9 mouse cellular contexts compared by ENCODE assay signal in the genomic region with DNA sequence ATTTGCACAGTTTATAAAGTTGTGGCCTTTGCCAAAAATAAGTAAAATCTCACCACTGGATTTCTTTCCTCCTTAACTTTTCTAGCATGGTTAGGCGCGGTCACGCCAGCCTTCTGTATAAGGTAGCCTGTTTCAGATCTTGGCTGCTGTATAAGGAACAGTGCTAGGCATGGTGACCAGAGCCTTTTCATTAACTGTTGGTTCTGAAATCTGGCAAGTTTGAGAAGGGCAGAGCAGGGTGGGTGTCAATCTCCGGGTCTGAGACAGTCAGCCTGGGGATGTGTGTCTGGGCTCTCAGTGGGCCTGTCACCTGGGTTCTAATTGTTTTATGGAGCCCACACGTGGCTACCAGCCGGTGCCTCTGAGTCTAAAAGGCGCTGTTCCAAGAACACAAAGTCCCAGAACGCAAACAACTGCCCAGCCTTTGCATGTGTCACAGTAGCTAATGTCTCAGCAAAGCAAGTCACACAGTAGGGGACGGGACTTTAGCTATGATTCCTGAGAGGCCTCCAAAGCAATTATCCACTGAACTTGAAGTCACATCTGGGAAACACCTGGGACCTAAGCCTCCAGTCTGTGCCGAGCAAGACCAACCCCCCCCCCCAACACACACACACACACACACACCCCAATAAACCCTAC. TPM values are rescaled to one million over a fixed set of nuclear protein-coding genes. Genes with fewer than 3 reads are reported as not detected.
A peak's percentile ranks its signal among the peaks of the same experiment; 100 is the strongest.
DNase-seq lines count a peak whose midpoint lies in the region; ATAC-seq lines count a peak whose summit lies in the region.
"Had no signal": no experiment of that assay in that cellular context is flagged by ENCODE, and none has a peak within 500 bp of the region (broad histone marks: within the 10 kb centered on the region; RNA-seq: fewer than 3 reads in every experiment).

No protein-coding gene starts in this region.

- ATAC-seq in limb, embryonic 12.5 days (ENCODE audit: insufficient number of reproducible peaks, insufficient read depth, low FRiP score, low TSS enrichment, low read depth), result peak; percentile 83
- ATAC-seq in erythroblast, adult 5-6 weeks (replicated peaks; ENCODE audit: low FRiP score, poor library complexity, severe bottlenecking), result no peak
- ATAC-seq: midbrain, embryonic 16.5 days had no signal

- H3K27ac ChIP-seq in limb, embryonic 12.5 days, result peak overlapping the region; percentile 92

- no peaks in the 10 kb centered on the region for H3K9me3 ChIP-seq in limb, embryonic 12.5 days

- H3K36me3 ChIP-seq in limb, embryonic 12.5 days, result no peaks in the 10 kb centered on the region

- peak; percentile 35 for DNase-seq in embryo, embryonic 10 days (ENCODE audit: low spot score)
- DNase-seq in embryo, embryonic 9.5 days (ENCODE audit: extremely low spot score), result no peak
- peak; percentile 21 to 35 for DNase-seq in layer of hippocampus, postnatal 36 days
- DNase-seq in layer of hippocampus, adult 9-11 months, result no peak
- DNase-seq in embryo, embryonic 11 days, result peak; percentile 58
- DNase-seq in spleen, adult 18-20 months, result no peak

- H3K4me1 ChIP-seq in limb, embryonic 12.5 days (replicated peaks), result peaks cover 40% of the 10 kb centered on the region

- H3K27me3 ChIP-seq in limb, embryonic 12.5 days, result no peaks in the 10 kb centered on the region

- 12% methylated on average over 10 of the region's 10 CpGs for WGBS in limb, embryonic 12.5 days

- no peak overlapping the region for H3K9ac ChIP-seq in limb, embryonic 12.5 days (replicated peaks)

- no peak overlapping the region for H3K4me3 ChIP-seq in limb, embryonic 12.5 days (replicated peaks)

- H3K4me2 ChIP-seq in limb, embryonic 12.5 days, result peak overlapping the region; percentile 26

RNA-seq across cellular contexts. Expression of gene Cpm, which starts 40.3 kb away (rescaled TPM):
- 1 to 10 TPM; 9.1 to 9.4 TPM for total RNA-seq in layer of hippocampus, postnatal 36 days (2021)
- 30.0 and 35.3 TPM in 2 replicates for polyA plus RNA-seq in limb, embryonic 12.5 days (2016; fragmentation: Nextera tagmentation; extraction: Ambion mirVana)
- 0.63 TPM in 1 of 2 replicates, not detected in the other for total RNA-seq in erythroblast, adult 5-6 weeks (2015; ENCODE audit: low replicate concordance)
- 0.60 TPM in 1 of 2 replicates, not detected in the other for total RNA-seq in erythroblast, adult 5-6 weeks (2017; ENCODE audit: low replicate concordance)

RNA-seq across cellular contexts. Expression of gene Mdm2, which starts 41.0 kb away (rescaled TPM):
- total RNA-seq in layer of hippocampus, postnatal 36 days (2021), result 10 to 100 TPM; 59.2 to 71.3 TPM
- polyA plus RNA-seq in limb, embryonic 12.5 days (2016; fragmentation: Nextera tagmentation; extraction: Ambion mirVana), result 57.9 and 59.7 TPM in 2 replicates
- total RNA-seq in erythroblast, adult 5-6 weeks (2015; ENCODE audit: low replicate concordance), result 29.8 and 38.7 TPM in 2 replicates
- 28.7 and 41.1 TPM in 2 replicates for total RNA-seq in erythroblast, adult 5-6 weeks (2017; ENCODE audit: low replicate concordance)

Comparison
In these comparisons a context has a peak if more than half of its experiments do, and no peak if none do; other contexts are left out.
1. DNase-seq: peak in embryo, embryonic 10 days (single experiment), layer of hippocampus, postnatal 36 days (2 of 2) and embryo, embryonic 11 days (single experiment); none in embryo, embryonic 9.5 days (single experiment), layer of hippocampus, adult 9-11 months (single experiment) and spleen, adult 18-20 months (0 of 2).
2. RNA of gene Cpm, which starts 40.3 kb away (total RNA-seq): 9.1 to 9.4 TPM in layer of hippocampus, postnatal 36 days; 0.60 to 0.63 TPM in erythroblast, adult 5-6 weeks; every median in the first group is over 4 times any median in the second.